Mouse (Mus musculus) kidney, embryonic 15.5 days (tissue): ENCODE measurements around the gene Dohh. TPM values are rescaled to one million over a fixed set of nuclear protein-coding genes. Genes with fewer than 3 reads are reported as not detected.
A peak's percentile ranks its signal among the peaks of the same experiment; 100 is the strongest.

Source experiments
- ATAC-seq: fragments of 200-750 bp; cut with Nextera tagmentation; replicated peaks from 2 replicates; pipeline ENCODE4 v1.8.0; 2017; ENCODE audit warnings: moderate TSS enrichment; ENCODE audit not compliant: low FRiP score
- H3K27ac ChIP-seq: fragments of 300-500 bp; sonication (generic); 2 replicates; pipeline ENCODE4 v1.5.1; 2015; ENCODE audit warnings: mild to moderate bottlenecking, inconsistent platforms
- H3K27me3 ChIP-seq: fragments of 300-500 bp; sonication (generic); 2 replicates; pipeline ENCODE4 v1.6.1; 2015; ENCODE audit warnings: inconsistent platforms
- H3K36me3 ChIP-seq: fragments of 300-500 bp; sonication (generic); 2 replicates; pipeline ENCODE4 v1.6.1; 2015; ENCODE audit warnings: inconsistent platforms
- H3K4me1 ChIP-seq: fragments of 300-500 bp; sonication (generic); 2 replicates; pipeline ENCODE4 v1.6.1; 2015; ENCODE audit warnings: inconsistent platforms
- H3K4me2 ChIP-seq: fragments of 300-500 bp; sonication (generic); 2 replicates; pipeline ENCODE4 v1.6.1; 2015; ENCODE audit warnings: moderate library complexity, mild to moderate bottlenecking, inconsistent platforms
- H3K4me3 ChIP-seq: fragments of 300-500 bp; sonication (generic); replicated peaks from 2 replicates; pipeline ENCODE4 v1.5.1; 2015; ENCODE audit warnings: mild to moderate bottlenecking, inconsistent platforms
- H3K9ac ChIP-seq: fragments of 300-500 bp; sonication (generic); 2 replicates; pipeline ENCODE4 v1.6.1; 2015; ENCODE audit warnings: mild to moderate bottlenecking, inconsistent platforms
- H3K9me3 ChIP-seq: fragments of 300-500 bp; sonication (generic); replicated peaks from 2 replicates; pipeline ENCODE4 v1.6.1; 2016; ENCODE audit warnings: inconsistent platforms
- WGBS: fragments of 180-500 bp; shearing (Covaris S2); methylation state at CpG from one replicate; pipeline ENCODE4 v1.1.7; 2015; ENCODE audit warnings: mixed read lengths; 5-methylcytosine and 5-hydroxymethylcytosine counted together
- polyA plus RNA-seq: library from polyadenylated mRNA; unstranded; fragments of >200 nt; fragmentation: Nextera tagmentation; extraction: Ambion mirVana; gene quantifications from 2 replicates; pipeline ENCODE4 v1.2.1, GENCODE M21; 2015

Gene Dohh
- polyA plus RNA-seq, 1 experiment from 2014 or later = 82.2 TPM

DNA sequence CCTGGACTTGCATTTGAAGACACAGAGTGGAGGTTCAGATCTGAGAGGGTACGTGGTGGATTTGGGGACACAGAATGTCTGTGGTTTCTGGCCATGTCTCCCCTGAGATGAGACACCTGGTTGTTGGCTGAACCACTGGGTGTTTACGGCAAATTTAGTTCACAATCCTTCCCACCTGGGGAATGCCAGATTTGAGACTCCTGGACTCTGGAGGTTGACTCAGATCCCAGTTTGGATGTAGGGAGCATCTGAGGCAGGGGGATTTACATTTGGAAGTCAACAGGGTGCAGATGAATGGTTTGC lies 6.9 kb upstream of the Dohh start:
- Histone ChIP-seq H3K9me3 (no peaks in the 10 kb centered on the region), H3K27me3 (no peaks in the 10 kb centered on the region), H3K9ac (peak overlapping the region; percentile 88), H3K4me2 (peak overlapping the region; percentile 83), H3K27ac (peak overlapping the region; percentile 69), H3K36me3 (peaks cover 37% of the 10 kb centered on the region), H3K4me3 (peak overlapping the region; percentile 78), H3K4me1 (peaks cover 44% of the 10 kb centered on the region)
- WGBS = 38% methylated on average over 2 of the region's 2 CpGs
- ATAC-seq = no peak

DNA sequence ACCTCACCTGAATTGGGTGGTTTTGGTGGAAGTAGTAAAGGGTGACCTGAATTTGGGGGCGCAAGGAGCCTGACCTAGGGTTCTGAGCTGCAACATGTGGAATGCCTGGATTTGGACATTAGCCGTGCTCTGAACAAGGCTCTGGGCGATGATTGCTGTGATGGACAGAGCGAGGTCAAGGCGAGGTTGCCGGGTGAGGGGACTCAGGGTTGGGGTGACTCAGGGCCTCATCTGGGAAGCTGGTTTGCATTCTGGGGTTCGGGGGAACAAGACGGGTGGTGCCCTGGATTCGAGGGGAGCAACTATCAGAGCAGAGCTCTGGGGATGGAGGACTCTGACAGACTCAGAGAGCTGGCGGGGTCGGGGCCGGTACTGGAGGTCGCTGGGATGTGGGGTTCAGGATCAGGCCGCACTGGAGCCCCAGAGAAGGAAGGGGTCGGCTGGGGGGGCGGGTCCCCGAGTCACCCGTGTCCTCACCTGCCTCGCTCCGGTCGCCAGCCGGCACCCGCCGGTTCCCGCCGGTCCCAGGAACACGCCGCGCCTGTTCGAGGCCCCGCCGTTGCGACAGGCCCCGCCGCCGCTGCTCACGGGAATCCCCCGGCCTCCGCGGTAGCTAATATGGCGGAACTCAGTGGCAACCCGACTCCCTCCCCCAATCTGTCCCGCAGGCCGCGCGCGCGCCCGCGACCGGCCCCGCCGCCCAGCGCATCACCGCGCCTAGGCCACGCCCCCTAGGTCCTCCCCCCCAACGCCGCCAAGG lies 6.3 kb upstream of the Dohh start, which contains the start of gene Fzr1:
TSS of gene Fzr1 (minus strand) at position 724 of the 760 bp plus-strand sequence.
- no peaks in the 10 kb centered on the region for H3K9me3 ChIP-seq
- peak within 1 kb of the TSS; percentile 88 for H3K9ac ChIP-seq
- H3K4me3 ChIP-seq = peak within 1 kb of the TSS; percentile 78
- peak; percentile 66 for ATAC-seq
- under 1% methylated on average over 59 of the region's 59 CpGs for WGBS
- peaks cover 44% of the 10 kb centered on the region for H3K4me1 ChIP-seq
- H3K27ac ChIP-seq = peak within 1 kb of the TSS; percentile 90
- peak within 1 kb of the TSS; percentile 83 for H3K4me2 ChIP-seq
- H3K27me3 ChIP-seq = no peaks in the 10 kb centered on the region
- peaks cover 31% of the 10 kb centered on the region for H3K36me3 ChIP-seq

DNA sequence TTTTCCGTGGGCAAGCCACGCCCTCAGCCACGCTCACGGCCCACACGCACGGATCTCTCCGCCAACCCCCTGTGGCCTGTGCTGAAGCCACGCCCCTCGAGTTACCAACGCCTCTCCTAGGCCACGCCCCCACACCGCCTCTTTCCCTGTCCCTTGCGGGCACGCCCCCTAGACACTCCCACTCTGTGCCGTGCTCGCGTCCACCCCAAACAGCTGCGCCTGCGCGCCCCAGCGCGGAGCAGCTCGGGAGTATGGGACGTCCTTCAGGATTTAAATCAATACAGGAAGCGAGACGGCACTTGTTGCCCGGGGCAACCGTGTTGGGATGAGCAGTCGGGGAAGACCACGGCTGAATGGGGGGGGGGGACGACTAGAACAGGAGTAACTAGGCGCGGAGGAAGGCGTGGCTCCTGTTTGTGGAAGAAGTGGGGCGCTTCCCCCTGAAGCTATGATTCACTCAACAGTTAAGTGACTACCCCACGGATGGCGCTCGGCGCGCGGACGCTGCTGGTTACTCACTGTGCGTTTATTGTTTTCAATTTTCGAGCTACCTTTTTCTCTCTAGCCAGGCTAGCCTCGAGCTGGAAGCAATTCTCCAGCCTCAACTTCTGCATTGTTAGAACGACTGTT lies 5.6 kb upstream of the Dohh start:
- ATAC-seq = peak; percentile 96
- Histone ChIP-seq H3K27ac (peak overlapping the region; percentile 90), H3K4me3 (peak overlapping the region; percentile 78), H3K4me1 (peaks cover 44% of the 10 kb centered on the region), H3K4me2 (peak overlapping the region; percentile 83), H3K27me3 (no peaks in the 10 kb centered on the region), H3K9ac (peak overlapping the region; percentile 88), H3K9me3 (no peaks in the 10 kb centered on the region), H3K36me3 (peaks cover 24% of the 10 kb centered on the region)
- WGBS = under 1% methylated on average over 46 of the region's 46 CpGs

DNA sequence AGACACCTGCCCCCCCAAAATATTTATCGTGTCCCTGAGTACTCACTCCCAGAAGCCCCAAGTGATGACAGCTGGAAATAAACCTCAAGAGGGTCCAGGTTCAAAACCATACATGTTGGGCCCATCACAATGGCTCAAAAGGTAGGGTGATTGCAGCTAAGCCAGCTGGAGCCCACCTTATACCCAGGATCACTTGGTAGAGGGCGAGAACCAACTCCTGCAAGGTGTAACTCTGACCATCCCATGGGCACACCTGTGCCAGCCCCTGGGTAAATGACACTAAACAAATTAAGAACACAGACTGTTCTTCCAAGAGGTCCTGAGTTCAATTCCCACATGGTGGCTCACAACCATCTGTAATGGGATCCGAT lies 5.1 kb upstream of the Dohh start:
- H3K4me1 ChIP-seq = peaks cover 39% of the 10 kb centered on the region
- H3K9ac ChIP-seq = peak overlapping the region; percentile 52
- H3K4me2 ChIP-seq = peak overlapping the region; percentile 83
- peaks cover 19% of the 10 kb centered on the region for H3K36me3 ChIP-seq
- peak overlapping the region; percentile 90 for H3K27ac ChIP-seq
- H3K4me3 ChIP-seq = peak overlapping the region; percentile 78
- no peak for ATAC-seq
- H3K9me3 ChIP-seq = no peaks in the 10 kb centered on the region
- H3K27me3 ChIP-seq = no peaks in the 10 kb centered on the region
- 58% methylated on average over 3 of the region's 3 CpGs for WGBS

DNA sequence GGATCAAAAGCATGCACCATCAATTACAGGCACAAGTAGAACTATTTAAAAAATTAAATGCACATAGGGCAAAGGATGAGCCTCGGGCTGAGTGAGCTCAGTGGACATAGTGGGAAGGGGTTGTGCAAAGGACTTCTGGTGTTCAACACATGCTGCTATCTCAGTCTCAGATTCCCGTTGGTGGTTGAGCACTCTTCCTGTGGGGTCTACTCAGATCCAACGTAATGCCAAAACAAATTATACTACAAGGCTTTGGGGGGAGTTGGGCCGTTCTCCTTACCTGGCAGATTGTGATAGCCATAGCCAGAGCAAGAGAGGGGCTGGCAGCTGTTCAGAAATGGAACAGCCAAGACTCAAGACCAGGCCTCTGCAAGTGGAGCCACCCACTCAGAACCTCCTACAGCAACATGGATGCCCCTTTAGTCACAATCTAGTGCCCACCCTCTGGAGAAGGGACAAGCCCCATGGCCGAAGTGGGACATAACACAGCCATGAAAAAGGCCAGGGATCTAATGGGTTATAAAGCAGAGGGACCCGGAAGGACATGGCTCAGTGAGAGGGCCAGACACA lies 4.3 kb upstream of the Dohh start:
- Histone ChIP-seq H3K4me2 (no peak overlapping the region), H3K36me3 (peaks cover 12% of the 10 kb centered on the region), H3K4me1 (peaks cover 40% of the 10 kb centered on the region), H3K9ac (no peak overlapping the region), H3K9me3 (no peaks in the 10 kb centered on the region), H3K4me3 (no peak overlapping the region), H3K27me3 (no peaks in the 10 kb centered on the region), H3K27ac (no peak overlapping the region)
- no peak for ATAC-seq
- whole genome bisulfite sequencing = 88% methylated on average over 6 of the region's 6 CpGs

DNA sequence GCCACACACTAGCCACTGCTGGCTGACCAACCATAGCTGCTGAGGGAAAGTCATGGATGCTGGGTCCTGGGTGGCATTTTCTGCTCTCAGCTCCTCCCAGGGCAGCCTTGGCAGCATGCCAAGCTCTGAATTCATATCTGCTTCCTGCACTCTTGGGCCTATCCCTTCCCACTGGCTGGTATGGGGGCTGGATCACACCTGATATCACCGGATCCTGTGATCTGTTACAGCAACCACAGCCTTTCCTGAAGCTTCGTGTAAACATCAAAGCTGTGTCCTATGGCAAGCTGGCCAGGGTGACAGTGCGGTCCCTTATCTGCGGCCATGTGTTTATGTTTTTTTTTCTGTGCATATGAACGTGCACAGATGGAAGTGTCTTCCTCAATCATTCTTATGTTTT lies 2.2 kb upstream of the Dohh start:
- H3K27ac ChIP-seq = peak overlapping the region; percentile 42
- no peak overlapping the region for H3K9ac ChIP-seq
- H3K4me1 ChIP-seq = peaks cover 33% of the 10 kb centered on the region
- peaks cover 14% of the 10 kb centered on the region for H3K36me3 ChIP-seq
- no peak for ATAC-seq
- no peak overlapping the region for H3K4me2 ChIP-seq
- H3K27me3 ChIP-seq = no peaks in the 10 kb centered on the region
- H3K4me3 ChIP-seq = no peak overlapping the region
- H3K9me3 ChIP-seq = no peaks in the 10 kb centered on the region
- WGBS = 73% methylated on average over 5 of the region's 5 CpGs

- Histone ChIP-seq H3K27ac (peak overlapping the region; percentile 91), H3K4me3 (peak overlapping the region; percentile 96), H3K4me1 (peaks cover 26% of the 10 kb centered on the region), H3K4me2 (peak overlapping the region; percentile 90), H3K9me3 (no peaks in the 10 kb centered on the region), H3K36me3 (peaks cover 37% of the 10 kb centered on the region), H3K9ac (peak overlapping the region; percentile 83), H3K27me3 (no peaks in the 10 kb centered on the region)
- ATAC-seq = peak; percentile 8
- WGBS = under 1% methylated on average over 19 of the region's 19 CpGs
Measured at GRCm38 (mm10) chr10:81384605-81384982, 366 bp downstream of the Dohh start.

- 0 out of 2 replicates have a peak overlapping the region, but pooled peaks have one; percentile 5 for H3K9ac ChIP-seq
- WGBS = 82% methylated on average over 22 of the region's 22 CpGs
Measured at GRCm38 (mm10) chr10:81385603-81386306, 1.5 kb downstream of the Dohh start.

DNA sequence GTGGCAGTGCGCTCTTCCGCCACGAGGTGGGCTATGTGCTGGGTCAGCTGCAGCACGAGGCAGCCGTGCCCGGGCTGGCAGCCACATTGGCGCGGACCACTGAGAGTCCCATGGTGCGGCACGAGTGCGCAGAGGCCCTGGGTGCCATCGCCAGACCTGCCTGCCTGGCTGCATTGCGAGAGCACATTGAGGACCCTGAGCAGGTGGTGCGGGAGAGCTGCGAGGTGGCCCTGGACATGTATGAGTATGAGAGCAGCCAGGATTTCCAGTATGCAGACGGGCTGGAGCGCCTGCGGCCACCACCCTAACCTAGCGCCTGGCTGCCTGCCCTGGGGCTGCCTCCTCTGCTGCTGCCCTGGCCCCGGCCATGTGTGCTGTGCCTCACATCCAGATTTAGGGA lies 3.5 kb downstream of the Dohh start:
- Histone ChIP-seq H3K27me3 (no peaks in the 10 kb centered on the region), H3K9ac (no peak overlapping the region), H3K4me2 (no peak overlapping the region), H3K4me1 (peaks cover 34% of the 10 kb centered on the region), H3K9me3 (no peaks in the 10 kb centered on the region), H3K36me3 (peaks cover 40% of the 10 kb centered on the region), H3K27ac (no peak overlapping the region), H3K4me3 (no peak overlapping the region)
- no peak for ATAC-seq
- 95% methylated on average over 20 of the region's 20 CpGs for WGBS

More at GRCm38 (mm10) chr10:81385603-81386306, 1.5 kb downstream of the Dohh start:
- Histone ChIP-seq H3K36me3 (peaks cover 40% of the 10 kb centered on the region), H3K27ac (no peak overlapping the region), H3K27me3 (no peaks in the 10 kb centered on the region), H3K4me3 (peak overlapping the region; percentile 96), H3K4me2 (peak overlapping the region; percentile 90), H3K4me1 (peaks cover 33% of the 10 kb centered on the region), H3K9me3 (no peaks in the 10 kb centered on the region)
- ATAC-seq = no peak

- no peak within 1 kb of the TSS for H3K4me3 ChIP-seq
- H3K36me3 ChIP-seq = peaks cover 40% of the 10 kb centered on the region
- ATAC-seq = no peak
- no peaks in the 10 kb centered on the region for H3K27me3 ChIP-seq
- H3K4me1 ChIP-seq = peaks cover 42% of the 10 kb centered on the region
- no peak within 1 kb of the TSS for H3K4me2 ChIP-seq
- H3K27ac ChIP-seq = peak within 1 kb of the TSS; percentile 55; the same call in 1 of the 2 replicates
- no peak within 1 kb of the TSS for H3K9ac ChIP-seq
- WGBS = 71% methylated on average over 5 of the region's 5 CpGs
- H3K9me3 ChIP-seq = no peaks in the 10 kb centered on the region
Measured at GRCm38 (mm10) chr10:81388505-81389055, 4.4 kb downstream of the Dohh start, which contains the start of gene Gm48552. TSS of gene Gm48552 (plus strand) at chr10:81389005.

DNA sequence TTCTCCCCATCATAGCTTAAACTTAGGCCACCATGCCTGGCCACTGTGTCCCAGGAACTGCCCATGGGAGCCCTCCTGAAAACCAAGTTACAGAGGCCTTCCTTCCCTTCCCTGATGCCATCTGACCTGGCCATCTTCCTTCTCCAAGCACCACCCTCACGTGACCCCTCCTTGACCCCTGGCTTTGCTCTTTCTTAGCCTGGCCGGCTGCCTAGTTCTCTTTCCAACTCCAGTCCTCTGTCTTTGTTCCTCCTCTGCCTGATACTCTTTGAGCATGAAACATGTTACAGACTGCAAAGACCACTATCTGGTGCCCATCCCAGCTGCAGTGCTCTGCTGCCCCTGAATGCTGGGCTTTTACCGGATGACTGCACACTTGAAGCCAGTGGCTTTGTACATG lies 5.1 kb downstream of the Dohh start:
- H3K36me3 ChIP-seq = peaks cover 40% of the 10 kb centered on the region
- H3K9ac ChIP-seq = no peak overlapping the region
- peaks cover 50% of the 10 kb centered on the region for H3K4me1 ChIP-seq
- WGBS = 63% methylated on average over 3 of the region's 3 CpGs
- H3K27ac ChIP-seq = peak overlapping the region; percentile 55; the same call in 1 of the 2 replicates
- no peaks in the 10 kb centered on the region for H3K9me3 ChIP-seq
- H3K4me3 ChIP-seq = no peak overlapping the region
- ATAC-seq = no peak; the same call in 1 of the 2 replicates
- no peak overlapping the region for H3K4me2 ChIP-seq
- H3K27me3 ChIP-seq = no peaks in the 10 kb centered on the region
